Mouse (Mus musculus): Measurements from ENCODE around the gene Neu3.

Neu3 gene

GRCm38 (mm10) chr7:99794096-99794495 is 34.1 kb downstream of the Neu3 start:
- peak; percentile 44 for DNase-seq (ENCODE audit: low read depth)

- DNase-seq (ENCODE audit: low read depth): no peak
Observed at GRCm38 (mm10) chr7:99790816-99791215, 37.4 kb downstream of the Neu3 start.

GRCm38 (mm10) chr7:99788563-99788962 is 39.7 kb downstream of the Neu3 start:
- no peak for DNase-seq (ENCODE audit: low read depth)

GRCm38 (mm10) chr7:99787935-99788334 is 40.3 kb downstream of the Neu3 start:
- DNase-seq (ENCODE audit: low read depth): no peak

- DNase-seq (ENCODE audit: low read depth): no peak
Observed at GRCm38 (mm10) chr7:99786774-99787173, 41.4 kb downstream of the Neu3 start.

- DNase-seq (ENCODE audit: low read depth): peak; percentile 42
Observed at GRCm38 (mm10) chr7:99785553-99785952, 42.7 kb downstream of the Neu3 start.

- peak; percentile 39 for DNase-seq (ENCODE audit: low read depth)
Observed at GRCm38 (mm10) chr7:99783421-99783820, 44.8 kb downstream of the Neu3 start.

- DNase-seq (ENCODE audit: low read depth): no peak
Observed at GRCm38 (mm10) chr7:99781916-99782315, 46.3 kb downstream of the Neu3 start.

- DNase-seq (ENCODE audit: low read depth): peak; percentile 35
Observed at GRCm38 (mm10) chr7:99781385-99781784, 46.8 kb downstream of the Neu3 start.

GRCm38 (mm10) chr7:99763207-99763606 is 65.0 kb downstream of the Neu3 start, which contains the start of gene Olfr521:
Olfr521 (plus strand) TSS chr7:99763507.
- no peak for DNase-seq (ENCODE audit: low read depth)
